Mouse (Mus musculus): ENCODE measurements around the gene Gm10190. TPM values are rescaled to one million over a fixed set of nuclear protein-coding genes. Genes with fewer than 3 reads are reported as not detected.

Gm10190 gene
- polyA plus RNA-seq, 1 experiment: not detected

DNA sequence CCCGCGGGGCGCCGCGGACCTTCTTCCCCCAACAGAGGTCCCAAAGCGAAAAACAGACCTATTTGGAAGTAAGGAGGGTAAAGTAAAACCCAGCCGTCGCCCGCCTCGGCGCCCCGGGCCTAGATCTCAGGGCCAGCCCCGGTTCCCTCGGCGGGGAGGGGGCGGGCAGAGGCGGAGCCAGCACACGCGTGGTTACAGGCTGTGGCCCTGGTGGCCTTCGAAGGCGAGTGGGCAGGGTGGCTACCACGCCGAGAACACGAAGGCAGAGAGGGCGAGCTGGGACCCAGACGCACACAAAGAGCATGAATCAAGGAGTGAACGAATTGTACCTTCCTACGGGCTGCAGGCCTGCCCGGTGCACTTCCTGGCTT is 370 bp upstream of the Gm10190 start:
- Histone ChIP-seq H3K4me1 (ENCODE audit: control insufficient read depth, insufficient read depth, low read length) (no peaks in the 10 kb centered on the region), H3K27ac (ENCODE audit: insufficient read depth, low read length) (no peak overlapping the region), H3K4me3 (ENCODE audit: insufficient read depth, low read length) (no peak overlapping the region)
- TF ChIP-seq CTCF (IDR thresholded peaks at IDR 0.05; ENCODE audit: borderline replicate concordance, insufficient read depth, low read length) (no peak), POLR2A (IDR thresholded peaks at IDR 0.05; ENCODE audit: low read depth, low read length) (no peak)

DNA sequence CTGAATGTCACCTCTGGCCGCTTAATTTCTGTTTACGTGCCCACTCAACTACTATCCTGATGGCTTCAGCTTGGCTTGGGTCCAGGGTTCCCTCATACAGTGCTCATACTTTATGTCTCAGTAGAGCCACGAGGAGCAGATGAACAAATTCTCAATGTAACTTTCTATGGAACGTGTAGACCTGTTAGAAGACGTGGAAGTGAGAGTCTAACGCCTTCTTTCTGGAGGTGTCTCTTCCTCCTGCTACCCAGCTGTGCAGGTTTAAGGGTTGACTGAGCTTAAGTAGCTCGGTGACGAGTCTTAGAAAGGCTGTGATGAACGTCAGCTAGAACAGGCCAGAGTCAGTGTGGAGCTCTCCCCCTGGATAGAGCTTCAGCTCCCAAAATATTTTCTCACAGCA is 4.7 kb downstream of the Gm10190 start:
- H3K27ac ChIP-seq (ENCODE audit: insufficient read depth, low read length): no peak overlapping the region
- TF ChIP-seq CTCF (IDR thresholded peaks at IDR 0.05; ENCODE audit: borderline replicate concordance, insufficient read depth, low read length) (no peak), POLR2A (IDR thresholded peaks at IDR 0.05; ENCODE audit: low read depth, low read length) (no peak)
- no peaks in the 10 kb centered on the region for H3K4me1 ChIP-seq (ENCODE audit: control insufficient read depth, insufficient read depth, low read length)
- no peak overlapping the region for H3K4me3 ChIP-seq (ENCODE audit: insufficient read depth, low read length)

DNA sequence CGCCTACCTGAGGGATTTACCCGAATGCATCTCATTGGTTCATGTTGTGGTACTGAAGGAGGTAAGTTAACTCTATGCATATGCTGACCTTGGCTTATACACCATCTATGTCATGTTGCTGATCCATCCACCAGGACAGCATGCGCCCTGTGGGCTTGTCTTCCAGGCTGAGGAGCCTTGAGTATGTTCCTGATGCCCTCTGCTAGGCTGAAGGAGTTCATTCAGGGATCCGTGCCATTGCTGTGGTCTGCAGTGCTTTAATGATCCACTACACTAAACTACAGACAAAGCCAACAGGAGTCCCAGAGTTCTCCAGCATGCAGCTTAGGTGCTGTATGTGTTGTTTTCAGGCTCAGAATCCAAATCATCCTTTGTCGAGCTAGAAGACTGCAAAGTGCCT is 6.1 kb downstream of the Gm10190 start:
- no peak overlapping the region for H3K4me3 ChIP-seq (ENCODE audit: insufficient read depth, low read length)
- TF ChIP-seq CTCF (IDR thresholded peaks at IDR 0.05; ENCODE audit: borderline replicate concordance, insufficient read depth, low read length) (no peak), POLR2A (IDR thresholded peaks at IDR 0.05; ENCODE audit: low read depth, low read length) (no peak)
- H3K27ac ChIP-seq (ENCODE audit: insufficient read depth, low read length): no peak overlapping the region
- no peaks in the 10 kb centered on the region for H3K4me1 ChIP-seq (ENCODE audit: control insufficient read depth, insufficient read depth, low read length)

DNA sequence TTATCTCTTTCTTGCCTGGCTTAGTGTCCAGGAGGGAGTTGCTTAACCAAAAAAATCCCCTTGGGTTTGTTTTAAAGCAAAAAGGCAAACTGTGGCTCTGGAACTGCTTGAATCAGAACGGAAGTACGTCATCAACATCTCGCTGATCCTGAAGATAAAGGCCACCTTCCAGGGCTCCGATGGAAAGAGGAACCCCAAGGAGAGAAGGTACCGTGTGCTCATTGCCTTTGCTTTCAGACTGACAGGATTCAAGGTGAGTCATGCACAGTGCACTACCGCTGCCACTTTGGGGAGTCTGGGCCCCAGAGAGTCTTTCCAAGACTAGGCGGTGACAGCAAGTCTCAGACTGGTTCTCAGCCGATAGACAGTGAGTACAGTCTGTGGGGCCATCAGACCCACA is 13.1 kb downstream of the Gm10190 start:
- H3K4me1 ChIP-seq (ENCODE audit: control insufficient read depth, insufficient read depth, low read length): no peaks in the 10 kb centered on the region
- H3K4me3 ChIP-seq (ENCODE audit: insufficient read depth, low read length): no peak overlapping the region
- H3K27ac ChIP-seq (ENCODE audit: insufficient read depth, low read length): no peak overlapping the region
- TF ChIP-seq POLR2A (IDR thresholded peaks at IDR 0.05; ENCODE audit: low read depth, low read length) (no peak), CTCF (IDR thresholded peaks at IDR 0.05; ENCODE audit: borderline replicate concordance, insufficient read depth, low read length) (no peak)

DNA sequence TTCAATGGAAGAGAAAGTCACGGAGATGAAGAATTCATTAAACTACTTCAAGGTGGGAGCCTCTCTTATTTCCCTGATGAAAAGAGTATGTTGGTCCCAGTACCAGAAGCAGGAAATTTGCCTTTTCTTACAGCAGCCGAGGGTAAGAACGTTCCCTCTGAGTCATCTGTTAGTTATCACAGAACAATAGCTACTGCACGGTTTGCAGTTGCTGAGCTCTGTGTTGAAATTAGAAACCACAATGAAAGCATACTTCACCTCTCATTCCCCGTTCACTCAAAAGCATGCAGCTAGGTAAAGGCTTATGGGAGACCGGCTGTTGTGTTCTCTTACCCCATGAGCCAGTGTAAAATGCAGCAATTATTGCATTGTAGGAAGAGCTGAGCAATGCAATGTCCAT is 26.1 kb downstream of the Gm10190 start:
- H3K27ac ChIP-seq (ENCODE audit: insufficient read depth, low read length): peak overlapping the region; percentile 49; the same call in 1 of the 2 replicates
- H3K4me3 ChIP-seq (ENCODE audit: insufficient read depth, low read length): no peak overlapping the region
- peaks cover 10% of the 10 kb centered on the region for H3K4me1 ChIP-seq (ENCODE audit: control insufficient read depth, insufficient read depth, low read length)
- TF ChIP-seq CTCF (IDR thresholded peaks at IDR 0.05; ENCODE audit: borderline replicate concordance, insufficient read depth, low read length) (no peak), POLR2A (IDR thresholded peaks at IDR 0.05; ENCODE audit: low read depth, low read length) (no peak)

DNA sequence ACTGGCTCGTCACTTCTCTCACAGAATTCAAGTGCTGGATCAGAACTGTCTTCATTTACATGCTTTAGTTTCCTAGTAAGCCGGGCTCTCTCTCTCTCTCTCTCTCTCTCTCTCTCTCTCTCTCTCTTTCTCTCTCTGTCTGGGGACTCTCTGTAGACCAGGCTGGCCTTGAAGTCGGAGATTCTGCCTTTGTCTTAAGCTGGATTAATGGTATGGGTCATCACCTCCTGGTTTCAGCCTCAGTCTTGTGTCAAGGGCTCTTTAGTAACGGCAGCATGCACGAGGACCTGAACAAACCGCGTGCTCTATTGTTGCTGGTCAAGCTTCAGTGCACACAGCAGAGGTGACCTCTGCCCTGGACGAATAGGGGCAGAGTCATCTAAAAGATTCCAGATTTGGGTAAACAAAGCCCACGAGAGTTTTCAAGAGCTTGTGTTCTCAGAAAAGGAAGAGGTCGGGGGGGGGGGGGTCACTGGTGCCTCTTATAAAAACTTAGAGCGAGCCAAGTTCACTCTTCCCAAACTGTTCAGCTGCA is 26.7 kb downstream of the Gm10190 start:
- 0 out of 2 replicates have a peak overlapping the region, but pooled peaks have one; percentile 49 for H3K27ac ChIP-seq (ENCODE audit: insufficient read depth, low read length)
- H3K4me1 ChIP-seq (ENCODE audit: control insufficient read depth, insufficient read depth, low read length): peaks cover 10% of the 10 kb centered on the region
- no peak overlapping the region for H3K4me3 ChIP-seq (ENCODE audit: insufficient read depth, low read length)
- TF ChIP-seq CTCF (IDR thresholded peaks at IDR 0.05; ENCODE audit: borderline replicate concordance, insufficient read depth, low read length): no peak

DNA sequence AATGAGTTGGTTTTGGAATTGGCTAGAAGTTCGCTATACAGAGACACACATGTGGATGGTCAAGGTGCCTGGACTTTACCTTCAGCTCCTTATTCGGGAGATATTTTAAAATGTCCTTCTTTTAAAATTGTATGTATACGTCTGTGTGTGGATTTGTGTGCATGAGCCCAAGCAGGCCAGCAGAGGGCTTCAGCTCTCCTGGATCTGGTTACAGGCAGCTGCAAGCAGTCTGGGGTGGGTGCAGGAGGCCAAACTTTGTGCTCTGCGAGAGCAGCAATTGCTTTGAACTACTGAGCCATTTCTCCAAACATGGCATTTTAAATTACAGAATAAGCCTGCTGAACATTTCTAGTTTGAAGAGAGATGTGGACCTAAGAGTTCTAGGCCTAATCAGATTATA is 28.1 kb downstream of the Gm10190 start:
- peaks cover 10% of the 10 kb centered on the region for H3K4me1 ChIP-seq (ENCODE audit: control insufficient read depth, insufficient read depth, low read length)
- H3K4me3 ChIP-seq (ENCODE audit: insufficient read depth, low read length): no peak overlapping the region
- no peak overlapping the region for H3K27ac ChIP-seq (ENCODE audit: insufficient read depth, low read length)
- no peak for TF ChIP-seq POLR2A (IDR thresholded peaks at IDR 0.05; ENCODE audit: low read depth, low read length)
- no peak for TF ChIP-seq CTCF (IDR thresholded peaks at IDR 0.05; ENCODE audit: borderline replicate concordance, insufficient read depth, low read length)

DNA sequence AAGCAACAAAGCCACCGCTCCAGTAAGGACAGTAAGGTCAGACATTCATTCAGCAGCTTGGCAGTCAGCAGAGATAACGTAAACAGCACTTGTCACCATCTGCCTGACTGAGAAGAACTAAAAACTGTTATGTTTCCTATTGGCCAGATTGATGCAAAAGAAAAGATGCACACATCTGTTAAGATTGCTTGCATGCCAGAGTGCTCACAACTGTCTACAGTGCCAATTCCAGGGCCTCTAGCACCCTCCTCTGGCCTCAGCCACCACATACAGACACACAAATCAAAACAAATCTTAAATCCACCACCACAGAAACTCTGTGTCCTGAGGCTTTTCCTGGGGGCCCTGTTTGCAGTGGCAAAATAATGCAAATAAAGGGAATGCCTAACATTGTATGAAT is 41.0 kb downstream of the Gm10190 start:
- Histone ChIP-seq H3K27ac (ENCODE audit: insufficient read depth, low read length) (no peak overlapping the region), H3K4me3 (ENCODE audit: insufficient read depth, low read length) (no peak overlapping the region), H3K4me1 (ENCODE audit: control insufficient read depth, insufficient read depth, low read length) (no peaks in the 10 kb centered on the region)
- peak; percentile 47; the same call in 1 of the 2 replicates for TF ChIP-seq CTCF (IDR thresholded peaks at IDR 0.05; ENCODE audit: borderline replicate concordance, insufficient read depth, low read length)
- no peak for TF ChIP-seq POLR2A (IDR thresholded peaks at IDR 0.05; ENCODE audit: low read depth, low read length)

DNA sequence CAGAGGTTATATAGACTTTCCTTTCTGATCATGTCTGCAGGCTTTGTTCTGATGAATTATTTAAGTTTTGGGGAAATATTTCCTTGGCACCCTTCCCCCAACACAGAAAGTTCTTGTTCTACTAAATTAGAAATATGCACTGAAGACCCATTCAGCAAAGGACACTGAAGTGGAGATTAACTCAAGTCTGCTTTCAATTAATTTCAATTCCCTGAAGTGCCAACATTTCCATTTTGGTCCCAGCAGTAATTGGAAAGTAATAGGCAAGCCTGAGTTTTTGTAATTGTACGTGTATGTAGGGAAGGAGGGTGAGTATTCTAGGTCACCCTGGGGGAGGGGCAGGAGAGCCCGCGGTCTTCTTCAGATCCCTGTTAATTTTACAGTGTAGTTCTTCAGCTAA is 46.9 kb downstream of the Gm10190 start:
- H3K27ac ChIP-seq (ENCODE audit: insufficient read depth, low read length): no peak overlapping the region
- no peaks in the 10 kb centered on the region for H3K4me1 ChIP-seq (ENCODE audit: control insufficient read depth, insufficient read depth, low read length)
- TF ChIP-seq POLR2A (IDR thresholded peaks at IDR 0.05; ENCODE audit: low read depth, low read length) (no peak), CTCF (IDR thresholded peaks at IDR 0.05; ENCODE audit: borderline replicate concordance, insufficient read depth, low read length) (no peak)
- H3K4me3 ChIP-seq (ENCODE audit: insufficient read depth, low read length): no peak overlapping the region

DNA sequence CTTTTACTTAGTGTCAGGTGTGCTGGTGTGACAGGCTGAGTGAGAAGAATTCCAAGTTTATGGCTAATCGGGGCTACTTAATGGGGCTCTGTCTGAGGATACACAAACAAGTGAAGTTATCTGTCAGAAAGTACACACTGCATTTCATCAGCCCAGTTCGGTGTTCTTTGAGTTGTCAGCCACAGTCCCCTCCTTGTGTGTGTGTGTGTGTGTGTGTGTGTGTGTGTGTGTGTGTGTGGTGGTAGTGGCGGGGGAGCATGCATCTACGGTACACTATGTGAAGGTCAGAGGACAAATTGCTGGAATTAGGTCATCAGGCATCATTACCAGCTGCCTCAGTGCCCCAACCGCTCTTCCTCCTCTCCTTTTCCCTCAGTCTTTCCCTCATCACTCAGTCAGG is 47.9 kb downstream of the Gm10190 start:
- H3K27ac ChIP-seq (ENCODE audit: insufficient read depth, low read length): no peak overlapping the region
- no peak for TF ChIP-seq POLR2A (IDR thresholded peaks at IDR 0.05; ENCODE audit: low read depth, low read length)
- no peak for TF ChIP-seq CTCF (IDR thresholded peaks at IDR 0.05; ENCODE audit: borderline replicate concordance, insufficient read depth, low read length)
- H3K4me1 ChIP-seq (ENCODE audit: control insufficient read depth, insufficient read depth, low read length): no peaks in the 10 kb centered on the region
- no peak overlapping the region for H3K4me3 ChIP-seq (ENCODE audit: insufficient read depth, low read length)

DNA sequence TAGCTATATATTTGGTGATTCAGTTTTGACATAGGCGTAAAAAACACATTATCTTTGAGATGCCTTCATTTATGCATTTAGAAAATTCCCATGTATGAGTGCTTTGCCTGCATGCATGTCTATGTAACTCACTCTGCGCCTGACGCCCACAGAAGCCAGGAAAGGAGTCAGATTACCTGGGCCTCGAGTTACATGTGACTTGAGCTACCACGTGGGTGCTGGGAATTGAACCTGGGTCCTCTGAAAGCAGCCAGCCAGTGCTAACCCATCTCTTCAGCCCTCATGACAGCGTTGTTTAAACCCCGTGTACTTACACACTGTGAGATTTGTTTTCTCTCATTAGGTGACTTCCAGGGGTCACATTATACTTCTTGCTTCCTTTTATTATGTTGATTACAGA is 48.8 kb downstream of the Gm10190 start:
- H3K4me1 ChIP-seq (ENCODE audit: control insufficient read depth, insufficient read depth, low read length): no peaks in the 10 kb centered on the region
- TF ChIP-seq CTCF (IDR thresholded peaks at IDR 0.05; ENCODE audit: borderline replicate concordance, insufficient read depth, low read length): no peak
- no peak for TF ChIP-seq POLR2A (IDR thresholded peaks at IDR 0.05; ENCODE audit: low read depth, low read length)
- no peak overlapping the region for H3K27ac ChIP-seq (ENCODE audit: insufficient read depth, low read length)
- H3K4me3 ChIP-seq (ENCODE audit: insufficient read depth, low read length): no peak overlapping the region
